Mouse (Mus musculus): ENCODE measurements around the gene Gm26741.
"Not testable (repeated sequence)": the region's sequence is repeated elsewhere in the genome, so short reads cannot be mapped to it uniquely, and the experiment has no call there.

The Gm26741 gene

DNA sequence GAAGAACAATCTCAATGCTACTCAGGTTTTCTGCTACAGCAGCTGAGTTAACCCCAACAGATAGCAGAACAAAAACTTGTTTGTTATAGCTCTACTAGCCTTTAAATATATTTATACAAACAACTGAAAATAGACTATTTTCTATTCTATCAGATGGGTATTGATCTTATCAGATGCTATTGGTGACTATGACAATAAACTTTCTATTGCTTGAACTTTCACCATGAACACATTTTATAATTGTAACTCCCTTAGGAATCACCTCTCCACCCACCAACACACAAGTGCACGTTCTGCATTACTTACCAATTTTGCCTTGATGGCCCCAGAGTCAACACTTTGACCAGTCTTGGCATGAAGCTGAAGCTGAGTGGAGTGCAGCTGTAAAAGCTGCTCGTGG, at the start of gene Gm26741:
Gene Gm26741, plus strand, starts transcription at position 301 of the 400 bp plus-strand sequence.
- DNase-seq: no peak

DNA sequence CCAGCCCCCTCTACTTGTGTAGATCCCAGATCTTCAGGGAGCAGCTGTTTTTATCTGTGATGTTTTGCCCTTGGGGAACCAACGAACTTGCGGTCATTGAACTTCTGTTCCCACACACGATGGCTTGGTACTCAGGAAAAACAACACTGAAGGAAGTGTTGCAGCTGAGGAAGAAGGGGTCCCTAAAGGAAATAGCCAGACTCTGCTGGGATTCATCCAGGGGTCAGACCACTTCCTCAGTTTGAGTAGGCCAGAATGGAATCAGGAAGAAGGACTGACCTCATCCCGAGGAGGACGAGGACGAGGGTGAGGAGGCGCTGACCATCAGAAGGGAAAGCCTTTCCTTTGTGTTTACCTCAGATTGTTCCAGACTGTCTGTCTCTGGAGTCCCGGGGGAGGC, 49.4 kb upstream of the Gm26741 start:
- DNase-seq: no peak

DNA sequence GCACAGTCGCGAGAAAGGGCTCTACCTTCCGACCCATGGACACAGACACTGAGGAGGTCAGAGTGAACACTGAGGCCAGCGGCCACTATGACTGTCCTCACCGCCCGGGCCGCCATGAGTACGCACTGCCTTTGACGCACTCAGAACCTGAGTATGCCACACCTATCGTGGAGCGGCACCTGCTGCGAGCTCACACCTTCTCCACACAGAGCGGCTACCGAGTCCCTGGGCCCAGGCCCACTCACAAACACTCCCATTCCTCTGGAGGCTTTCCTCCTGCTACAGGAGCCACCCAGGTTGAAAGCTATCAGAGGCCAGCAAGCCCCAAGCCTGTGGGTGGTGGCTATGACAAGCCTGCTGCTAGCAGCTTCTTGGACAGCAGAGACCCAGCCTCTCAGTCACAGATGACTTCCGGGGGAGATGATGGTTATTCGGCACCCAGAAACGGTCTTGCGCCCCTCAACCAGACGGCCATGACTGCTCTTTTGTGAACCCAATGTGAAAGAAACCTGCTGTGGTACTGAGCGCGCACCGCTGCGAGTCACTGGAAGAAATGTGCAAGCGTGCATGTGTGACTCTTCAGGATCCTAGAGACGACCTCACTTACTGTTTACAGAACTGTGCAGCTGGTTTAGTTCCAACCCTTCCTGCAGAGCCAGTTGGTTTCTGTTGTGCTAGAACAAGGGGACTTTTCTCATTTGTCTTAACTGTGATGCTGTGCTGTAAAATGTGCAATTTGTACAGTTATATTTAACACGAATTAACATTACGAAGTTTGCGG, 38.9 kb upstream of the Gm26741 start:
- no peak for DNase-seq

GRCm38 (mm10) chr10:52321918-52322317, 36.6 kb upstream of the Gm26741 start:
- DNase-seq: no peak

- peak; percentile 43 for DNase-seq
Measured at GRCm38 (mm10) chr10:52331007-52331406, 27.6 kb upstream of the Gm26741 start.

GRCm38 (mm10) chr10:52343324-52343723, 15.2 kb upstream of the Gm26741 start:
- DNase-seq: not testable (repeated sequence)

DNA sequence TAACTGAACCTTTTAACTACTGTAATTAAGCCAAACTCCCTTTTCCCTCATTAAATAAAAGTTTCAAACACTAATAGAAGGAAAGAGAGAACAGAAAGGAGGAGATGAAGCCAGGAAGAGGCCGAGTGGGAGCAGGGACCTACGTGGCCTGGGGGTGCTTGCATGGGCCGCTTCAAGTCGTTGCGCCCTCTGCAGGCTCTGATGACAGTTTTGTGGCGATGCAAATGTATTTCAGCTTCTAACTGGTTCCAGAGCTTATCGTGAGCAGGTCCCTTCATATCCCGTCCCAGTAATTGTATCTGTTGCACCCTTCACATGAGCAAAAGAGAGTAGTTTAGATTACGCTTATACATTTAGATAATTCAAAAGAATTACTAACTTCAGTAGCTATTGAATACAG, 5.4 kb upstream of the Gm26741 start:
- DNase-seq: peak; percentile 13

DNA sequence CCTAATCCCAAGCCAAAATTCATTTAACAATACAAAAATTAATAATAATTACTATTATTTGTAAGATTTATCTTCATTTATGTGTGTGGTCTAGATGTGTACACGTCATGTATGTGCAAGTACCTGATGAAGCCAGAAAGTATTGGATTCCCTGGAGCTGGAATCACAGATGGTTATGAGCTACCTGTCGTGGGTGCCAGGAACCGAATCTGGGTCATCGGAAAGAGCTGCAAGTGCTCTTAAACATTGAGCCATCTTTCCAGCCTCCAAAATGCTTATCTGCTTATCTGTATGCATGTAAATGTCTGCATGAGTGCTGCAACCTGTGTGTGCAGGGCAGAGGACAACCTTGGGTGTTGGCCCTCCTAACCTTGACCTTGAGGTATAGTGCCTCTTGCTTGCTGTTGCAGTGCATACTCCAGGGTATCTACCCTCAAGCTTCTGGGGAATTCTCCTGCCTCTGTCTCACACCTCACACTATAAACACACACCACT, 1.7 kb downstream of the Gm26741 start:
- DNase-seq: no peak

- no peak for DNase-seq
Measured at GRCm38 (mm10) chr10:52360862-52361609, 2.5 kb downstream of the Gm26741 start.

DNA sequence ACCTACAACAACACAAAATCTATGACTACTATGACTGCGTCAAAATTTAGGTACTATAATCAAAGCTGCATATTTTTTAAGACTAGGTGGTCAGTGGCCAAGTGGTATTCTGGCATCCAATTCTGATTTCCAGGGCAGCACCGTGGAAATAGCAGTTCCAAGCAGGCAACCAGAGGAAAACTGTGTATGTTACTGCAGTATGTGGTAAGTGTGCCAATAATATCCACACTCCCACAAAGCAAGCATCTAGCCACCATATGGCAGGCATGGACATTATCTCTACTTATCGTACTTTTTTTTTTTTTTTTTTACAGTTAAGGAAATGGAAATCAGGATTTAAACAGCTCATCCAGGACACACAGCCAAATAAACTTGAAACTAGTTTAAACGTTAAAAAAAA, 9.8 kb downstream of the Gm26741 start:
- no peak for DNase-seq

- DNase-seq: no peak
Measured at GRCm38 (mm10) chr10:52373834-52374233, 15.3 kb downstream of the Gm26741 start.

GRCm38 (mm10) chr10:52374651-52375050, 16.1 kb downstream of the Gm26741 start:
- DNase-seq: no peak

- no peak for DNase-seq
Measured at GRCm38 (mm10) chr10:52376422-52376821, 17.9 kb downstream of the Gm26741 start.

DNA sequence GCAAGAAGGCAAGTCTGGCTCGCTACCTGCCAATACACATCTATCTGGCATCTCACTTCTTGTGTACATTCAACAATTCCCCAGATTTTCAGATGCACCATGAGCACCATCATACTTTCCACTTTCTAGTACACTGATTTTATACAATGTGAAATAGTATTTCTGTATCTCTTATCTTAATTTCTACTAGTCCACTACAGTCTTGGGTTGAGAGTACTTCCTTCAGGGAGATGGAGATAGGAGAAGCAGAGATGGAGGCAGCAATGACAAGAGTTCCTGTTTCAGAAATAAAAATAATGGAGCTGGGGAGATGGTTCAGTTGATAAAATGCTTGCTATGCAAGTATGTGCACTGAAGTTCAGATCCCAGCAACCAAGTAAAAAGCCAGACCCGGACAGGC, 19.2 kb downstream of the Gm26741 start:
- DNase-seq: no peak

GRCm38 (mm10) chr10:52381321-52381801, 22.8 kb downstream of the Gm26741 start:
- DNase-seq: peak; percentile 45

GRCm38 (mm10) chr10:52381845-52382591, 23.5 kb downstream of the Gm26741 start, which contains the start of gene Gopc:
Gene Gopc, minus strand, starts transcription at chr10:52382124.
- peak; percentile 99 for DNase-seq

DNA sequence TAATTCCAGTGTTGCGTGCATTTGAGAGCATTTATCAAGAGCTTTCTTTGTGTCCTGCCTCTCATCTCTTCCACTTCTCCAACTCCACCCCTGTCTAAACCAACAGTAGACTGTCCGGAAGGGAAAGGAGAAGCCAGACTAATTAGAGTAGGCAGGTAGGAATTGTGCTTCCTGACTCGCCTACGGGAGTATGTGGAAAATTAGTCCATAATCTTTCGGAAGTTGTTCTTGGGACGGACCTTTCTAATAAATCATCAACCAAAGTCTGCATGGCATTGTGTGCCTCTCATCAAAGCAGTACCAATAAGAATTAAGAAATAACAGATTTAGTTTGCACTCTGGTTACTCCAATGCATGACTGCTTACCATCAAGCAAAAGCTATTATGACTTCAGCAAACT, 24.5 kb downstream of the Gm26741 start:
- DNase-seq: no peak

- DNase-seq: no peak
Measured at GRCm38 (mm10) chr10:52383522-52383921, 25.0 kb downstream of the Gm26741 start.

- peak; percentile 58 for DNase-seq
Measured at GRCm38 (mm10) chr10:52384823-52385610, 26.4 kb downstream of the Gm26741 start.

- no peak for DNase-seq
Measured at GRCm38 (mm10) chr10:52387192-52387591, 28.6 kb downstream of the Gm26741 start.

DNA sequence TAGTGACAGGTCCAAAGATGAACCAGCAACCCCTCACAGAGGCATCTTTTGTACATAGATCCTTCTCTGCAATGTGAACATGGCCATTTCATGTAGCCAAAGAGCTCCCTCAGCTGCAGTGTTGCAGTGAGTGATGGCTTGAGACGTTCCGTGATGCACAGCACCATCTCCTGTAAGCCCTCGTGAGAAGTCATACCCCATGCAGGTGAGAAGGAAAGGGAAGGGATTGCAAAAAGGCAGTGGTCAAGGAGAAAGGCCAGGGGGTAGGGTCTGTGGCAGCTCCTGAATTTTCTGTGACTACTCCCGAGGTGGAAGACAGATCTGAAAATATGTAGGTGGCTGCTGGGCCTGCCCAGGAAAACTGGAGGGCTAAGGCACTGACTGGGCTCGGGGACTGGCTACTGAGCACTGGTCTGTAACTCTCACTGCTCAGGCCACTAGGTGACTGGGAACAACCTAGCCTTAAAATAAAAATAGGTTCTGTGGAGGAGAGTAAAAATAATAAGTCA, 30.4 kb downstream of the Gm26741 start, which contains the start of gene Nepn:
Gene Nepn, plus strand, starts transcription at position 51 of the 509 bp plus-strand sequence.
- DNase-seq: no peak

GRCm38 (mm10) chr10:52389438-52389837, 30.9 kb downstream of the Gm26741 start:
- no peak for DNase-seq
